Mouse (Mus musculus) lung, postnatal 4 days (tissue): ENCODE measurements around the gene Pax8.
A peak's percentile ranks its signal among the peaks of the same experiment; 100 is the strongest.

Experiments
- DNase-seq, 2 experiments: peaks; one replicate each; pipeline ENCODE4 v3.0.0; 2021

Gene Pax8

GRCm38 (mm10) chr2:24475420-24475819, at the start of gene Pax8:
Gene Pax8 (minus strand): TSS chr2:24475599.
- no peak for DNase-seq

GRCm38 (mm10) chr2:24521430-24522226, 46.2 kb upstream of the Pax8 start:
- peak; percentile 16 to 24 for DNase-seq

- DNase-seq: no peak
Measured at GRCm38 (mm10) chr2:24520576-24521272, 45.3 kb upstream of the Pax8 start.

GRCm38 (mm10) chr2:24516946-24517345, 41.5 kb upstream of the Pax8 start:
- no peak for DNase-seq

- no peak for DNase-seq
Measured at GRCm38 (mm10) chr2:24507359-24507758, 32.0 kb upstream of the Pax8 start.

- peak; percentile 66 to 82 for DNase-seq
Measured at GRCm38 (mm10) chr2:24502963-24503471, 27.6 kb upstream of the Pax8 start.

GRCm38 (mm10) chr2:24500921-24501320, 25.5 kb upstream of the Pax8 start:
- no peak for DNase-seq

GRCm38 (mm10) chr2:24490564-24490963, 15.2 kb upstream of the Pax8 start:
- DNase-seq: no peak

GRCm38 (mm10) chr2:24488660-24489059, 13.3 kb upstream of the Pax8 start:
- DNase-seq: no peak

- no peak for DNase-seq
Measured at GRCm38 (mm10) chr2:24487056-24487825, 11.8 kb upstream of the Pax8 start.

- no peak for DNase-seq
Measured at GRCm38 (mm10) chr2:24485398-24485797, 10.0 kb upstream of the Pax8 start.

GRCm38 (mm10) chr2:24479906-24480305, 4.5 kb upstream of the Pax8 start:
- no peak for DNase-seq

GRCm38 (mm10) chr2:24479151-24479550, 3.8 kb upstream of the Pax8 start:
- DNase-seq: no peak

- no peak for DNase-seq
Measured at GRCm38 (mm10) chr2:24478611-24479010, 3.2 kb upstream of the Pax8 start.

GRCm38 (mm10) chr2:24474514-24475378, 653 bp downstream of the Pax8 start:
- no peak for DNase-seq

GRCm38 (mm10) chr2:24473641-24474511, 1.5 kb downstream of the Pax8 start:
- no peak for DNase-seq

GRCm38 (mm10) chr2:24472677-24473076, 2.7 kb downstream of the Pax8 start:
- DNase-seq: no peak

GRCm38 (mm10) chr2:24472111-24472510, 3.3 kb downstream of the Pax8 start:
- no peak for DNase-seq

GRCm38 (mm10) chr2:24469102-24469501, 6.3 kb downstream of the Pax8 start:
- DNase-seq: no peak

GRCm38 (mm10) chr2:24468430-24468829, 7.0 kb downstream of the Pax8 start:
- no peak for DNase-seq

- DNase-seq: no peak
Measured at GRCm38 (mm10) chr2:24467156-24467555, 8.2 kb downstream of the Pax8 start.
